Comparison of ENCODE assay signal across 9 mouse cellular contexts in the genomic region with DNA sequence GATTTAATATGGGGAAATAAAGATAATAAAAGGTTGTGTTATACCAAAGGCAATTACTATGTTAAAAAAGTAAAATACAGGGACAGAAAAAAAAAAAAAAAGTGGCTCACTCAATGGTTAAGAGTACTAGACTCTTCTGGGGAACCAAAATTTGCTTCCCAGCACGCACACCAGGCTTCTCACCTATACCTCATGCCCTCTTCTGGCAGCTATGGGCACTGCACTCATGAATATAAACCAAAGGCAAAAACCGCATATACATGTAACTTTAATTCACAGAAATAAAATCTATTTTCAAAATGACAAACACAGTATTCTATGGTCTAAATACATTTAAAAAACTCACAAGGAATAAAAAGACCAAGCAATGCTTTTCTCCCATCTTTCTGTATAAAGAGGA.
DNase-seq lines count a peak whose midpoint lies in the region; ATAC-seq lines count a peak whose summit lies in the region.
"Had no signal": no experiment of that assay in that cellular context is flagged by ENCODE, and none has a peak within 500 bp of the region (broad histone marks: within the 10 kb centered on the region; RNA-seq: fewer than 3 reads in every experiment).

No protein-coding gene starts in this region.

- H3K4me2 ChIP-seq in midbrain, embryonic 14.5 days (ENCODE audit: low read length): no peak overlapping the region
- H3K4me2 ChIP-seq in forebrain, embryonic 15.5 days (replicated peaks): no peak overlapping the region
- H3K4me2 ChIP-seq: limb, embryonic 12.5 days had no signal

- no peak overlapping the region for H3K27ac ChIP-seq in midbrain, embryonic 14.5 days (replicated peaks; ENCODE audit: low read depth, low read length)
- no peak overlapping the region for H3K27ac ChIP-seq in midbrain, embryonic 10.5 days (replicated peaks)
- H3K27ac ChIP-seq in forebrain, embryonic 15.5 days (replicated peaks): no peak overlapping the region
- H3K27ac ChIP-seq: limb, embryonic 12.5 days had no signal

- no peak overlapping the region for H3K9ac ChIP-seq in midbrain, embryonic 14.5 days (replicated peaks; ENCODE audit: low read length)
- no peak overlapping the region for H3K9ac ChIP-seq in forebrain, embryonic 15.5 days (replicated peaks)
- H3K9ac ChIP-seq: limb, embryonic 12.5 days had no signal

- peak; percentile 62 to 69 for DNase-seq in cerebellum, postnatal 10 days
- peak; percentile 65 for DNase-seq in midbrain, embryonic 14.5 days
- no peak for DNase-seq in midbrain, embryonic 10.5 days (ENCODE audit: low spot score)
- DNase-seq in c-Kit-negative CD71-positive TER-119-positive erythroid progenitor cells, embryonic 14.5 days (ENCODE audit: low read depth, low spot score): peak; percentile 5
- peak; percentile 75 for DNase-seq in kidney, postnatal 10 days

- H3K9me3 ChIP-seq in midbrain, embryonic 14.5 days (ENCODE audit: control insufficient read depth, low read length): no peaks in the 10 kb centered on the region
- H3K9me3 ChIP-seq in midbrain, embryonic 10.5 days (replicated peaks): no peaks in the 10 kb centered on the region
- H3K9me3 ChIP-seq in forebrain, embryonic 15.5 days: no peaks in the 10 kb centered on the region
- H3K9me3 ChIP-seq: limb, embryonic 12.5 days had no signal

- no peak for ATAC-seq in cerebellum, adult (ENCODE audit: insufficient number of reproducible peaks, low FRiP score, low TSS enrichment)
- ATAC-seq in midbrain, embryonic 14.5 days (ENCODE audit: low FRiP score, low TSS enrichment): no peak
- ATAC-seq in neutrophil, adult 5-6 weeks (ENCODE audit: extremely low read depth, insufficient number of reproducible peaks, low FRiP score, poor library complexity, severe bottlenecking): peak; percentile 55; the same call in 1 of the 2 replicates
- no peak for ATAC-seq in forebrain, embryonic 15.5 days (replicated peaks)

- peaks cover 78% of the 10 kb centered on the region for H3K36me3 ChIP-seq in midbrain, embryonic 14.5 days (ENCODE audit: control insufficient read depth, insufficient read depth, low read length)
- peaks cover 96% of the 10 kb centered on the region for H3K36me3 ChIP-seq in midbrain, embryonic 10.5 days
- H3K36me3 ChIP-seq in forebrain, embryonic 15.5 days: peaks cover 68% of the 10 kb centered on the region

- H3K27me3 ChIP-seq in midbrain, embryonic 14.5 days (ENCODE audit: control insufficient read depth, insufficient read depth, low read length): no peaks in the 10 kb centered on the region
- H3K27me3 ChIP-seq in midbrain, embryonic 10.5 days (ENCODE audit: low read depth, poor library complexity, severe bottlenecking): no peaks in the 10 kb centered on the region
- H3K27me3 ChIP-seq in forebrain, embryonic 15.5 days: no peaks in the 10 kb centered on the region
- H3K27me3 ChIP-seq: limb, embryonic 12.5 days had no signal

- H3K4me3 ChIP-seq in midbrain, embryonic 14.5 days (replicated peaks; ENCODE audit: low read depth, low read length): no peak overlapping the region
- H3K4me3 ChIP-seq in midbrain, embryonic 10.5 days: no peak overlapping the region
- no peak overlapping the region for H3K4me3 ChIP-seq in forebrain, embryonic 15.5 days
- H3K4me3 ChIP-seq: limb, embryonic 12.5 days had no signal

- WGBS in midbrain, embryonic 14.5 days: 77% methylated on average over 2 of the region's 2 CpGs
- WGBS in midbrain, embryonic 10.5 days: 89% methylated on average over 2 of the region's 2 CpGs
- 68% methylated on average over 2 of the region's 2 CpGs for WGBS in forebrain, embryonic 15.5 days

- H3K4me1 ChIP-seq in midbrain, embryonic 14.5 days (ENCODE audit: control insufficient read depth, insufficient read depth, low read length): no peaks in the 10 kb centered on the region
- H3K4me1 ChIP-seq in midbrain, embryonic 10.5 days: no peaks in the 10 kb centered on the region
- no peaks in the 10 kb centered on the region for H3K4me1 ChIP-seq in forebrain, embryonic 15.5 days
- H3K4me1 ChIP-seq: limb, embryonic 12.5 days had no signal
